Mouse (Mus musculus) liver, embryonic 14.5 days (tissue): ENCODE results near the gene Efemp1.

ENCODE experiments used
- CTCF ChIP-seq: IDR thresholded peaks from 2 replicates; pipeline ENCODE4 v1.5.1; 2016; ENCODE audit warnings: antibody characterized with exemption, low read depth, control low read depth
- EP300 ChIP-seq: IDR thresholded peaks from 2 replicates; pipeline ENCODE4 v1.6.1; 2016; ENCODE audit warnings: antibody characterized with exemption, low read depth

DNA sequence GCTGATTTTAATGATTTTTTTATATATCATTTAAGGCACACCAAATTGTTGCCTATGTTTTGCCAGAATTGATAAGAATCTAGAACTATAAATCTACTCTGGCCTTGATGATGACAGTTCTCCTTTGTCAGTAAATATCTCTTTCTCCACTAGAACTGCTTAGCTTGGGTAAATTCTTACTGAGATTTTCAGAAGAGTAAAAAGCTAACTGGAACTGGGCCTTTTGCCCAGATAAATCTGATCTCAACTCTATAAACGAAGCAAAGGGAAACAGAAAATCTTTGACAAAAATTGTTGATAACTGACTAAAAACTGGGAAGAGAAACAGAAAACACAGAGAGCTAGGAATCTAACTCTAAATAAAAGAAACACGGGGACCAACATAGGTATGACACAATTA, 51.6 kb downstream of the Efemp1 start:
- no peak for TF ChIP-seq CTCF
- no peak for TF ChIP-seq EP300
